Mouse (Mus musculus) embryonic stem cell, embryonic (primary cell): ENCODE results near the gene Six5.

ENCODE experiments used
- CTCF ChIA-PET, 4 experiments: fragments of 300-600 bp in 2 of 4; fragments of 350-600 bp in 2 of 4; sonication (Branson Sonifier 250); formaldehyde crosslinking; loops; one replicate each; lab custom pipeline; 2022; ENCODE audit warnings: inconsistent platforms in 2 of 4; lab: Charles Lee
- POLR2A ChIA-PET, 4 experiments: fragments of 300-600 bp in 2 of 4; fragments of 350-600 bp in 2 of 4; sonication (Branson Sonifier 250); formaldehyde crosslinking; loops; one replicate each; lab custom pipeline; 2022; ENCODE audit warnings: antibody characterized with exemption in 4 of 4, inconsistent platforms in 1 of 4; lab: Charles Lee

Gene Six5

GRCm38 (mm10) chr7:19130657-19131056, 36.3 kb downstream of the Six5 start:
- CTCF ChIA-PET = interaction anchor here in 3 of 4 experiments (0.6 to 2.7 kb wide), 9 partner anchors 10 to 685 kb away, joined by 3 to 10 read pairs (median 3); partner anchors contain the start of genes Fbxo46 (in 1 of the 3), Foxa3 (in 1 of the 3) and Gipr (in 1 of the 3)

GRCm38 (mm10) chr7:19131324-19131848, 37.0 kb downstream of the Six5 start:
- CTCF ChIA-PET = interaction anchor here in 3 of 4 experiments (0.6 to 2.7 kb wide), 10 partner anchors 11 to 684 kb away, joined by 3 to 10 read pairs (median 3); partner anchors contain the start of genes Fbxo46 (in 1 of the 3) and Gipr (in 1 of the 3)

More at GRCm38 (mm10) chr7:19130657-19131056, 36.3 kb downstream of the Six5 start:
- POLR2A ChIA-PET = interaction anchor here in 3 of 4 experiments (0.6 to 6.7 kb wide), 8 partner anchors 9 to 477 kb away, joined by 3 to 32 read pairs (median 5); partner anchors contain the start of genes Fbxo46 (in 2 of the 3) and Gm4969 (in 1 of the 3)

GRCm38 (mm10) chr7:19136168-19136567, 41.8 kb downstream of the Six5 start:
- CTCF ChIA-PET = interaction anchor here in 3 of 4 experiments (0.5 to 2.1 kb wide), 18 partner anchors 9 to 263 kb away, joined by 3 to 8 read pairs (median 4); partner anchors contain the start of genes Eml2 (in 1 of the 3) and Qpctl (in 1 of the 3)
- POLR2A ChIA-PET = interaction anchor here in 2 of 4 experiments (0.6 to 4.9 kb wide), 7 partner anchors 11 to 143 kb away, joined by 3 to 35 read pairs (median 3); partner anchors contain the start of genes Qpctl (in 2 of the 2) and Snrpd2 (in 1 of the 2)

More at GRCm38 (mm10) chr7:19131324-19131848, 37.0 kb downstream of the Six5 start:
- POLR2A ChIA-PET = interaction anchor here in 3 of 4 experiments (0.7 to 6.7 kb wide), 14 partner anchors 9 to 556 kb away, joined by 3 to 32 read pairs (median 4); partner anchors contain the start of genes Fbxo46 (in 3 of the 3) and Gm4969 (in 1 of the 3)

- CTCF ChIA-PET = interaction anchor here (0.5 to 2.1 kb wide), 30 partner anchors 9 to 791 kb away, joined by 3 to 20 read pairs (median 4); partner anchors contain the start of genes Cd3eap (in 1 of the 4), Eml2 (in 1 of the 4), Fbxo46 (in 1 of the 4) and Ppm1n (in 1 of the 4)
- POLR2A ChIA-PET = interaction anchor here in 3 of 4 experiments (0.7 to 4.9 kb wide), 9 partner anchors 10 to 102 kb away, joined by 3 to 35 read pairs (median 4); partner anchors contain the start of genes Qpctl (in 2 of the 3) and Snrpd2 (in 1 of the 3)
These were observed 42.4 kb downstream of the Six5 start for GRCm38 (mm10) chr7:19136673-19137334.

GRCm38 (mm10) chr7:19137380-19137779, 43.0 kb downstream of the Six5 start:
- CTCF ChIA-PET = interaction anchor here (0.6 to 1.9 kb wide), 59 partner anchors 8 to 790 kb away, joined by 3 to 20 read pairs (median 4); partner anchors contain the start of genes Fbxo46 (in 2 of the 4), Cd3eap (in 1 of the 4), Eml2 (in 1 of the 4) and Gm4969 (in 1 of the 4)
- POLR2A ChIA-PET = interaction anchor here (0.6 to 4.9 kb wide), 18 partner anchors 10 to 807 kb away, joined by 3 to 35 read pairs (median 4); partner anchors contain the start of genes Qpctl (in 2 of the 4) and Snrpd2 (in 1 of the 4)

- ChIA-PET CTCF (interaction anchor here in 2 of 4 experiments (0.6 to 2.8 kb wide), 4 partner anchors 9 to 63 kb away, joined by 3 to 20 read pairs (median 3); partner anchors contain the start of gene Gm4969 (in 1 of the 2)), POLR2A (interaction anchor here in 2 of 4 experiments (1.0 to 6.6 kb wide), 4 partner anchors 10 to 18 kb away, joined by 3 to 35 read pairs (median 4); no protein-coding TSS in a partner anchor)
These were observed 52.4 kb downstream of the Six5 start for GRCm38 (mm10) chr7:19146793-19147192.

GRCm38 (mm10) chr7:19147497-19148045, 53.2 kb downstream of the Six5 start:
- ChIA-PET CTCF (interaction anchor here in 2 of 4 experiments (0.6 to 2.8 kb wide), 8 partner anchors 10 to 176 kb away, joined by 3 to 20 read pairs (median 3); no protein-coding TSS in a partner anchor), POLR2A (interaction anchor here in 3 of 4 experiments (0.7 to 6.6 kb wide), 7 partner anchors 10 to 155 kb away, joined by 3 to 35 read pairs (median 4); partner anchors contain the start of gene Fbxo46 (in 1 of the 3))
